Mouse (Mus musculus): ENCODE measurements around the gene Pmepa1.

- TF ChIP-seq CTCF (IDR thresholded peaks at IDR 0.05; ENCODE audit: low read depth, low read length) (no peak), EP300 (IDR thresholded peaks at IDR 0.05; ENCODE audit: insufficient read depth, low read depth, low read length) (no peak)
Observed at GRCm38 (mm10) chr2:173265468-173266265, 10.7 kb downstream of the Pmepa1 start.
